9 mouse cellular contexts compared by ENCODE assay signal in the genomic region with DNA sequence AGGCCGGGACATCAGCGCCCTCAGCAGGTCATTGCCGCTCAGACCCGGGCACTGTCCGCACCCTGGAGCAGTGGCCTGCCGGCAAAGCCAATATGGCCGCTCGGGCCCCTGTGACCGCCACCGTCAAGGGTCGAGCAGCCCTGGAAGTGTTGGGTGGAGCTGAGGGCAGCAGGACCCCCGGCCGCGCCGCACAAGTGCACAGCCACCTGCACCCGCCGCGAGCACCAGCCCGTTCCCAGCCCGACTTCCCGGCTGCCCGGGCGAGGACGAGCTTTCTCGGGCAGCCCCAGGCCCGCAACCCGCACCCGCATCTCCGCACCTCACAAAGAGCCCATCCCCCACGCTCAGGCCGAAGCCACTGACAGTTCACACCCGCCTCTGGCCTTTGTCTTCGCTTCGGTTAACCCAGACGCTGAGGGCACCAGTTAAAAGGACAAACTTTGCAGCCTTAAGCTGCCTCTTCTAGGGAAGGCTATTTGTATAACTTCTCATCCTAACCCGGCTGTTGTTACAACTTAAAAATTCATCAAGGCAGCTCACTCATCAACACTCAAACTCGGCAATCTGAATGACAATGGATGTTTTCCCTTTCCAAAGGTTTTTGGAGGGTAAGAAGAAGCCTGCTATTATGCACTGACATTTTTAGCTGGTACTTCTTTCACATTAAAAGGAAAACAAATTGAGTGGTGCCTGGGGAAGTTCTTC. TPM values are rescaled to one million over a fixed set of nuclear protein-coding genes. Genes with fewer than 3 reads are reported as not detected.
DNase-seq lines count a peak whose midpoint lies in the region; ATAC-seq and TF ChIP-seq lines count a peak whose summit lies in the region.
"Had no signal": no experiment of that assay in that cellular context is flagged by ENCODE, and none has a peak within 500 bp of the region (broad histone marks: within the 10 kb centered on the region; RNA-seq: fewer than 3 reads in every experiment).

No protein-coding gene starts in this region.

- H3K79me2 ChIP-seq in liver, adult 2 months (ENCODE audit: control insufficient read depth, insufficient read depth, low read length) = peaks cover 22% of the 10 kb centered on the region; the same call in 1 of the 2 replicates

- TF ChIP-seq CTCF in liver, adult 2 months (IDR thresholded peaks at IDR 0.05; ENCODE audit: low read depth, low read length) = no peak

- H3K27ac ChIP-seq in brown adipose tissue, adult 24 weeks (replicated peaks; ENCODE audit: low read depth, low read length) = no peak overlapping the region
- no peak overlapping the region for H3K27ac ChIP-seq in forebrain, embryonic 14.5 days (ENCODE audit: low read depth, low read length)
- 0 out of 2 replicates have a peak overlapping the region, but pooled peaks have one; percentile 17 for H3K27ac ChIP-seq in hindbrain, embryonic 16.5 days (ENCODE audit: low read depth, low read length)
- H3K27ac ChIP-seq in liver, adult 2 months (replicated peaks; ENCODE audit: insufficient read depth, low read depth, low read length) = no peak overlapping the region
- peak overlapping the region; percentile 47 for H3K27ac ChIP-seq in neural tube, embryonic 11.5 days (ENCODE audit: low read depth, low read length)
- H3K27ac ChIP-seq: macrophage had no signal

- no peaks in the 10 kb centered on the region for H3K9me3 ChIP-seq in forebrain, embryonic 14.5 days (replicated peaks; ENCODE audit: control insufficient read depth, low read length)
- no peaks in the 10 kb centered on the region; the same call in 1 of the 2 replicates for H3K9me3 ChIP-seq in hindbrain, embryonic 16.5 days (ENCODE audit: control insufficient read depth, low read length)
- no peaks in the 10 kb centered on the region for H3K9me3 ChIP-seq in neural tube, embryonic 11.5 days (ENCODE audit: control insufficient read depth, low read length)

- no peaks in the 10 kb centered on the region for H3K4me1 ChIP-seq in brown adipose tissue, adult 24 weeks (ENCODE audit: control insufficient read depth, insufficient read depth, insufficient read length, low read length)
- H3K4me1 ChIP-seq in forebrain, embryonic 14.5 days (ENCODE audit: control insufficient read depth, insufficient read depth, low read length) = peaks cover 23% of the 10 kb centered on the region
- H3K4me1 ChIP-seq in hindbrain, embryonic 16.5 days (ENCODE audit: control insufficient read depth, insufficient read depth, low read depth, low read length) = peaks cover 33% of the 10 kb centered on the region
- peaks cover 12% of the 10 kb centered on the region for H3K4me1 ChIP-seq in liver, adult 2 months (ENCODE audit: control insufficient read depth, insufficient read depth, low read length)
- H3K4me1 ChIP-seq in neural tube, embryonic 11.5 days (ENCODE audit: control insufficient read depth, insufficient read depth, low read length) = peaks cover 5% of the 10 kb centered on the region

- H3K4me3 ChIP-seq in brown adipose tissue, adult 24 weeks (ENCODE audit: insufficient read depth, low read depth, low read length) = peak overlapping the region; percentile 74
- peak overlapping the region; percentile 40 for H3K4me3 ChIP-seq in forebrain, embryonic 14.5 days (ENCODE audit: low read depth, low read length)
- H3K4me3 ChIP-seq in hindbrain, embryonic 16.5 days (ENCODE audit: low read length) = peak overlapping the region; percentile 48
- H3K4me3 ChIP-seq in liver, adult 2 months (ENCODE audit: insufficient read depth, low read depth, low read length) = peak overlapping the region; percentile 68
- peak overlapping the region; percentile 37 for H3K4me3 ChIP-seq in neural tube, embryonic 11.5 days (ENCODE audit: low read depth, low read length)

- H3K36me3 ChIP-seq in forebrain, embryonic 14.5 days (ENCODE audit: control insufficient read depth, insufficient read depth, low read length) = peaks cover 5% of the 10 kb centered on the region; the same call in 1 of the 2 replicates
- no peaks in the 10 kb centered on the region for H3K36me3 ChIP-seq in hindbrain, embryonic 16.5 days (ENCODE audit: control insufficient read depth, insufficient read depth, low read length)
- H3K36me3 ChIP-seq in liver, adult 2 months (ENCODE audit: control insufficient read depth, insufficient read depth, low read length) = peaks cover 20% of the 10 kb centered on the region
- H3K36me3 ChIP-seq in neural tube, embryonic 11.5 days (ENCODE audit: control insufficient read depth, insufficient read depth, low read length) = no peaks in the 10 kb centered on the region; the same call in 1 of the 2 replicates

- ATAC-seq in forebrain, embryonic 14.5 days = no peak
- peak; percentile 24 for ATAC-seq in hindbrain, embryonic 16.5 days
- peak; percentile 62 for ATAC-seq in neural tube, embryonic 11.5 days (ENCODE audit: insufficient read depth, low FRiP score, low TSS enrichment)

- H3K27me3 ChIP-seq in forebrain, embryonic 14.5 days (replicated peaks; ENCODE audit: control insufficient read depth, insufficient read depth, low read length) = no peaks in the 10 kb centered on the region
- no peaks in the 10 kb centered on the region for H3K27me3 ChIP-seq in hindbrain, embryonic 16.5 days (replicated peaks; ENCODE audit: control insufficient read depth, insufficient read depth, low read length)
- no peaks in the 10 kb centered on the region for H3K27me3 ChIP-seq in liver, adult 2 months (ENCODE audit: control insufficient read depth, insufficient read depth, low read length)
- H3K27me3 ChIP-seq in neural tube, embryonic 11.5 days (ENCODE audit: control insufficient read depth, insufficient read depth, low read length) = no peaks in the 10 kb centered on the region

- no peak for TF ChIP-seq POLR2A in liver, adult 2 months (IDR thresholded peaks at IDR 0.05; ENCODE audit: extremely low read depth, insufficient read depth, low read length)

- under 1% methylated on average over 30 of the region's 37 CpGs for WGBS in forebrain, embryonic 14.5 days
- WGBS in hindbrain, embryonic 16.5 days = 2% methylated on average over 37 of the region's 37 CpGs
- WGBS in liver, adult 2 months = 13% methylated on average over 37 of the region's 37 CpGs
- WGBS in neural tube, embryonic 11.5 days = 1% methylated on average over 37 of the region's 37 CpGs

- peak; percentile 20 for DNase-seq in ovary, postnatal 36 days (ENCODE audit: low spot score)
- DNase-seq in ovary, postnatal 10 days (ENCODE audit: low spot score) = no peak
- DNase-seq in forebrain, embryonic 14.5 days (ENCODE audit: low spot score) = peak; percentile 30
- no peak for DNase-seq in liver, adult 2 months (ENCODE audit: extremely low read depth, low read depth, low spot score)
- peak; percentile 65 for DNase-seq in neural tube, embryonic 11.5 days (ENCODE audit: low spot score)
- no peak for DNase-seq in c-Kit-positive CD71-positive TER-119-positive erythroid progenitor cells, embryonic 14.5 days (ENCODE audit: low spot score)

- H3K9ac ChIP-seq in forebrain, embryonic 14.5 days (ENCODE audit: low read length) = peak overlapping the region; percentile 67
- H3K9ac ChIP-seq in hindbrain, embryonic 16.5 days (ENCODE audit: low read depth, low read length) = peak overlapping the region; percentile 68
- peak overlapping the region; percentile 80 for H3K9ac ChIP-seq in liver, adult 2 months (ENCODE audit: low read depth, low read length)
- peak overlapping the region; percentile 61 for H3K9ac ChIP-seq in neural tube, embryonic 11.5 days (ENCODE audit: low read length)

- peak overlapping the region; percentile 80 for H3K4me2 ChIP-seq in forebrain, embryonic 14.5 days (ENCODE audit: low read length)
- H3K4me2 ChIP-seq in hindbrain, embryonic 16.5 days (ENCODE audit: low read length) = peak overlapping the region; percentile 82
- H3K4me2 ChIP-seq in neural tube, embryonic 11.5 days (ENCODE audit: low read depth) = peak overlapping the region; percentile 54

RNA-seq across cellular contexts. Expression of gene Ube2e1, which starts 4.5 kb away (rescaled TPM):
- polyA plus RNA-seq in brown adipose tissue, adult 24 weeks (2012; ENCODE audit: insufficient read depth, insufficient read length, missing spikeins) = 69.1 and 84.2 TPM in 2 replicates
- 78.0 and 78.7 TPM in 2 replicates for polyA plus RNA-seq in forebrain, embryonic 14.5 days (2014; fragmentation: Nextera tagmentation; extraction: Ambion mirVana)
- 194 and 201 TPM in 2 replicates for polyA plus RNA-seq in hindbrain, embryonic 16.5 days (2015; fragmentation: Nextera tagmentation; extraction: Ambion mirVana)
- 32.2 and 45.3 TPM in 2 replicates for total RNA-seq in liver, adult 2 months (2014; rRNA removed)
- 17.4 and 23.4 TPM in 2 replicates for polyA plus RNA-seq in liver, adult 2 months (2012; rRNA removed)
- 64.2 and 71.9 TPM in 2 replicates for polyA plus RNA-seq in neural tube, embryonic 11.5 days (2014; fragmentation: Nextera tagmentation; extraction: Ambion mirVana)

RNA-seq across cellular contexts. Expression of gene Rpl15, which starts 55.9 kb away (rescaled TPM):
- polyA plus RNA-seq in brown adipose tissue, adult 24 weeks (2012; ENCODE audit: insufficient read depth, insufficient read length, missing spikeins) = 276 and 397 TPM in 2 replicates
- polyA plus RNA-seq in forebrain, embryonic 14.5 days (2014; fragmentation: Nextera tagmentation; extraction: Ambion mirVana) = 374 and 464 TPM in 2 replicates
- polyA plus RNA-seq in hindbrain, embryonic 16.5 days (2015; fragmentation: Nextera tagmentation; extraction: Ambion mirVana) = 248 and 259 TPM in 2 replicates
- total RNA-seq in liver, adult 2 months (2014; rRNA removed) = 138 and 173 TPM in 2 replicates
- 169 and 170 TPM in 2 replicates for polyA plus RNA-seq in liver, adult 2 months (2012; rRNA removed)
- 393 and 397 TPM in 2 replicates for polyA plus RNA-seq in neural tube, embryonic 11.5 days (2014; fragmentation: Nextera tagmentation; extraction: Ambion mirVana)

RNA-seq across cellular contexts. Expression of gene Nkiras1, which starts 56.2 kb away (rescaled TPM):
- polyA plus RNA-seq in brown adipose tissue, adult 24 weeks (2012; ENCODE audit: insufficient read depth, insufficient read length, missing spikeins) = 49.4 and 60.7 TPM in 2 replicates
- polyA plus RNA-seq in forebrain, embryonic 14.5 days (2014; fragmentation: Nextera tagmentation; extraction: Ambion mirVana) = 28.7 and 34.3 TPM in 2 replicates
- polyA plus RNA-seq in hindbrain, embryonic 16.5 days (2015; fragmentation: Nextera tagmentation; extraction: Ambion mirVana) = 60.6 and 70.4 TPM in 2 replicates
- total RNA-seq in liver, adult 2 months (2014; rRNA removed) = 13.4 and 16.8 TPM in 2 replicates
- 6.4 and 7.5 TPM in 2 replicates for polyA plus RNA-seq in liver, adult 2 months (2012; rRNA removed)
- polyA plus RNA-seq in neural tube, embryonic 11.5 days (2014; fragmentation: Nextera tagmentation; extraction: Ambion mirVana) = 16.2 and 17.3 TPM in 2 replicates

Comparison
In these comparisons a context has a peak if more than half of its experiments do, and no peak if none do; other contexts are left out.
1. DNase-seq: peak in ovary, postnatal 36 days (single experiment), forebrain, embryonic 14.5 days (single experiment) and neural tube, embryonic 11.5 days (single experiment); none in ovary, postnatal 10 days (single experiment), liver, adult 2 months (single experiment) and c-Kit-positive CD71-positive TER-119-positive erythroid progenitor cells, embryonic 14.5 days (single experiment).
2. H3K27ac ChIP-seq: peak in hindbrain, embryonic 16.5 days (single experiment) and neural tube, embryonic 11.5 days (single experiment); none in brown adipose tissue, adult 24 weeks (single experiment), forebrain, embryonic 14.5 days (single experiment) and liver, adult 2 months (single experiment).
3. Peak in every context shown above with its lines, with median percentiles within 50 percentile points of each other: H3K4me3 ChIP-seq, H3K4me2 ChIP-seq and H3K9ac ChIP-seq.